Mouse (Mus musculus): Measurements from ENCODE around the gene Srgap3.

GRCm38 (mm10) chr6:112916243-112916642 lies 30.8 kb downstream of the Srgap3 start:
- TF ChIP-seq POLR2A (IDR thresholded peaks at IDR 0.05; ENCODE audit: control insufficient read depth, low read depth, low read length) (no peak), CTCF (IDR thresholded peaks at IDR 0.05; ENCODE audit: control insufficient read depth, insufficient read depth, insufficient replicate concordance, low read depth, low read length) (no peak)
